Mouse (Mus musculus) cerebellum, adult 8-10 months (tissue): ENCODE measurements at regions not wholly inside any gene's neighbourhood (a gene's known extent, or its start where the extent isn't known, plus 50 kb on each side); places are given as distances from the start of the nearest gene placed in this dataset.

Experiments used
- DNase-seq: peaks from one replicate; pipeline ENCODE4 v3.0.0; 2022

- no peak for DNase-seq
Measured at GRCm38 (mm10) chr12:68463032-68463431, 696.0 kb downstream of the Rps29 start.

DNA sequence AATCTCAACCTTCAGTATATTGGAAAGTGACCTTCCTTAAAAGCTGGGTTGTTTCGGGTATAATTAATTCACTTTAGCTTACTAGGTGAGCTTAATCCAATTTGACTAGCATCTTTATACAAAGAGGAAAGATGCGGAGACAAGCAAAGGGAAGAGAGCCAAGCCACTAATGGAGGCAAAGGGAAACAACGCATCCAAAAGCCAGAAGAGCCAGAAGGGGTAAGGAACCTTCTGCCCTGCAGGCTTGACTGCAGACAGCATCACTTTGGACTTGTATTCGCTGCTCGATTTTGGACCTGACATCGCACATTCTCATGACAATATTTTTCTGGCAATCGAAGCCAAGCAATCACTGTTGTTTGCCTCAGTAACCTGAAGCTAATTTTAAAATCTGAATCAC lies 700.8 kb downstream of the Rps29 start:
- no peak for DNase-seq

- no peak for DNase-seq
Measured at GRCm38 (mm10) chr12:68426601-68427000, 732.4 kb downstream of the Rps29 start.

GRCm38 (mm10) chr12:68425006-68425405 lies 734.0 kb downstream of the Rps29 start:
- no peak for DNase-seq
